Mouse (Mus musculus) central nervous system, embryonic 11.5 days (tissue): ENCODE results near the gene Mrpl1. TPM values are rescaled to one million over a fixed set of nuclear protein-coding genes. Genes with fewer than 3 reads are reported as not detected.

Experiments used
- polyA plus RNA-seq: library from polyadenylated mRNA; depleted of rRNA; stranded (reverse); fragments of >200 nt; gene quantifications from 2 replicates; pipeline ENCODE4 v1.2.3, GENCODE M21; 2012; rRNA removed

Gene Mrpl1
- polyA plus RNA-seq = 10.5 and 14.4 TPM in 2 replicates

DNA sequence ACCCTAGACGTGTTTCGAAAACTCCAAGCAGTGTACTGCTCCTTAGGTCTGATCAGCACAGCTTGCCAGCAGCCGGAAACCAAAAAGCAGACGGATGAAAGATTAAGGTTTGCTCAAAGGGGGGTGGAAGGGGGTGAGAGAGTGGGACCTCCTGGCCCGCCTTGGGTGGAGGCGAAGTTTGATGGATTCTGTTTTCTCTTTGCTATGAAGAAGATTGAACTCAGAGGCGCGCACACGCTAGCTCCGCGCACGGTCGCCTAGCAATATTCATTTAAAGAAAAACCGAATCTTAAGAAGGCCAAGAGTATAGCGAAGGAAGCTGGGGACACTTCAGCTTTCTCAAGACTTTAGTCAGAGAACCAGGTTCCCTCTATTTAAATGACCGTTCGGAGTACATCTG is at the start of gene Mrpl1:
Mrpl1 (plus strand) TSS at position 35 of the 400 bp plus-strand sequence.

DNA sequence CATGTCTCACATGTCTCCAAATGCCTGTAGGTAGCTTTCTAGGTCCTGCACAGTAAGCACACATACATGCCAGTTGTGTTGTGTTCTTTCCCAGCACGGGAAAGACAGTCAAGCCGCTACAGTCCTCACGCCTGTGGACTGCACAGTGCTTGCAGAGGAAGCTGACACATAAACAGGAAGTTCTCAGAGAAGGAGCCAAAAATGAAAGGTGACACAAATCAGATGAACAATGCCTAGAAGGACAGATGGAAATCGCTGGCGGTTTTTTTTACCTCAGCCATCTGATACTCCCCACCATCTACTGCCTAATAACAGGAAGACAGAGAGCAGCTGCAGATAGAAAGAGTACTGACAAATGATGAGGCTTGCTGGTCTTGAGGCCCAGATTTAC is 45.3 kb upstream of the Mrpl1 start, which contains the start of gene Cnot6l:
Cnot6l (minus strand) TSS at position 151 of the 391 bp plus-strand sequence.

Other genes starting within 250 kb of the Mrpl1 start
- gene Cnot6l, start 45.3 kb upstream of the Mrpl1 start, polyA plus RNA-seq = 6.2 and 14.6 TPM in 2 replicates
- 3.4 and 7.2 TPM in 2 replicates for gene Fras1, start 164.5 kb downstream of the Mrpl1 start, polyA plus RNA-seq